Mouse (Mus musculus): Measurements from ENCODE around the gene Gpsm2.

DNA sequence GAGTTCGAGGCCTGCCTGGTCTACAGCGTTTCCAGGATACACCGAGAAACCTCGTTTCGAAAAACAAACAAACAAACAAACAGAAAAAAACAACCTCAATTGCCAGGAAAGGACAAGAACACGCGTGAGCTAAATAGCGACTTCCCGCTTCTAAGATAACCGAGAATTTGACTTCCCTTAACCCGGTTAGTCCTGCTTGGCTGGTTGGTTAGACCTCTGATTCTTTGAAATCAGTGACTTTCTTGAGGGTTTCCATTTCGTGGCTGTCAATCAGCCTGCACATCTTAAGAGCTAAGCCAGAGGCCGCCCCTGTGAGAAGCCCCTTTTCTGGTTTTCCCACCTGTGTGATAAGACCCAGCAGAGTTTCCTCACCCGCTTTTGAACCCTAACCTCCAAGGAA, 67.5 kb downstream of the Gpsm2 start:
- TF ChIP-seq EP300 (IDR thresholded peaks at IDR 0.05), result no peak
- no peak for TF ChIP-seq CTCF (IDR thresholded peaks at IDR 0.05)

Data from lung, postnatal 0 days (tissue).